Mouse (Mus musculus): ENCODE results near the gene Fzd2.

The Fzd2 gene

DNA sequence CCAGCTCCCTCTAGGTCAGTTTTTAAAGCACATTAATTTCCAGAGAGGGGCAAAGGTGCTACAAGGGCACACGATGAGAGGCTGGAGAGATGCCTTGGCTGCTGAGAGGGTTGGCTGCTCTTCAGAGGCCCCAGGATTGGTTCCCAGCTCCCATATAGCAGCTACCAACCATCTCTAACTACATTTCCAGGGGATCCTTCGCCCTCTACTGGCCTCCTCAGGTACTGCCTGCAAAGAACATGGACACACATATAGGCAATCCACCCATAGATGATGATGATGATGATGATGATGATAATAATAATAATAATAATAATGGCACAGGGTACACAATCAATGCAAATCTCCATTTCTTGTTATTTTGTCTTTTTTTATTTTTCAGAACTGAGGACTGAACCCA lies 15.3 kb downstream of the Fzd2 start:
- DNase-seq (ENCODE audit: extremely low spot score) = no peak

DNA sequence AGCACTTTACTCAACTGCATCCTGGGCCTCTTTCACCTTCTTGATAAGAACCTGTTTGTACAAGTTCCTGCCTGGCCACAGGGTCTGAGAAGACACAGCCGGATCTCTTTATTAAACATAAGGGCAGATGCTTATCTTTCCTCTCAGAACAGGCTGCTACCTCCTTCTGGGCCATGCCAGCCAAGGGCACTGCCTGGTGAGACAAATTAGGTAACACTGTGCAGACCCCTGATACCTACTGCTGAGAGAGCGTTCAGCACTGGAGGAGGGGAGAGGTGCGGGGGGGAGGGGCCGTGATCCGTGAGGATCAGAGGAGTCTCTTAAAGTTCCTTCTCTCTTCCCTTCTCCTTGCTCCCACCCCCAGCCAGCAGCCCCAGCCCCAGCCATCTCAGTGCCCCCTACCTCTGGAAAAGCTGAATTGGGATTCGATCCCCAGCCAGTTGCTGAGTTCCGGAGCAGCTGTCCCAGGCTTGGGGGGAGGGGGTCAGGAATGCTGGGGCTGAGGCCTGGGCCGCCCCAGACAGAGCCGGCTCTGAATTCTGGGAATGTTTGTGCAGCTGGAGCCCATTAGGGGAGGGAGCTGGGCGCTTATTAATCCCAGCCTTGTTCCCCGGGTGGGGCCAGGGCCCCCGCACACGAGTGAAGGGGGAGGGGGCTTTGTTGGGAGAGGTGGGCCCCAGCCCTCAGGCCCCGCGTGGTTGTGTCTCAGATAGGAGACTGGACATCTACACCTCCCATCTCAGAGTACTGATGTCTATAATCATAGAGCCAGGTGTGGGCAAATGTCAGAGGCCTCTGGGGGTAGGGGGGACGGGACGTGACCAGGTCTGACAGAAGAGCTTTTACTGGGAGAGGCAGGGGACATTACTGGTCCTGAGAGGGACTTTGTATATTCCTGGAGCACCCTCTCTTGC lies 19.9 kb downstream of the Fzd2 start:
- DNase-seq (ENCODE audit: extremely low spot score) = peak; percentile 90

GRCm38 (mm10) chr11:102624888-102625407 lies 20.8 kb downstream of the Fzd2 start:
- no peak for DNase-seq (ENCODE audit: extremely low spot score)

DNA sequence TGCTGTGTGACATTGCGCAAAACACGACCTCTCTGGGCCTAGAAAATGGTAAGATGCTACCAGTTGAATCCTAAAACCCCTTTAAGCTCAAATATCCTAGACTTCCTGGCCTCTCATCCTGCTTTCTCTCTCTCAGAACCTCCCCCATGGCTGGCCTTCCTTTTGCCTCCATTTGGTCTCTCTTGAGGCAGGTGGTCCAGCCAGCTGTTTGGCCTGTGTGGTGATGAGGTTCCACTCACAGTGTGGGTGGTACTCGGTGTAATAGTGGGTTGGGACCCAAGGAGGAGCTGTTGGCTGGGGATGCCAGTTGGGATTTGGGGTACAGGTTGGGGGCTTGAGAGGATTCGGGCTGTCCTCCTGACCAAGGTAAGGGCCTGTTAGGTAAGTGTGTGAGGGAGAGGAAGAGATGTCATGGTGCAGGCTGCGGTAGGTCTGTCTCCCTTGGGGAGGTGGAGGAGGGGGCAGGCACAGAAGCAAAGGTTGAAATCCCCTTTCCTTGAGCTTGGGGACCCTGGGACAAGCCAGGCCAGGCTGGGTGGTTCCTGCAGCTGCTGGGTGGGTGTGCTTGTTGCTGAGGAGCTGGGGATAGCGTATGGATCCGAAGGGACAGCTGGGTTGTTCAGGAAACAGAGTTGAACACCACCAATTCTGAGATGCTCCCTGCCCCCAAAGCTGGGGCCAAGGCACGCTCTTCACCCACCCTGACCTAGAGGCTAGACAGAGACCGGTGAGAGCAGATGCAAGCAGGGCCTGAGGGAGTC lies 23.2 kb downstream of the Fzd2 start:
- no peak for DNase-seq (ENCODE audit: extremely low spot score)

DNA sequence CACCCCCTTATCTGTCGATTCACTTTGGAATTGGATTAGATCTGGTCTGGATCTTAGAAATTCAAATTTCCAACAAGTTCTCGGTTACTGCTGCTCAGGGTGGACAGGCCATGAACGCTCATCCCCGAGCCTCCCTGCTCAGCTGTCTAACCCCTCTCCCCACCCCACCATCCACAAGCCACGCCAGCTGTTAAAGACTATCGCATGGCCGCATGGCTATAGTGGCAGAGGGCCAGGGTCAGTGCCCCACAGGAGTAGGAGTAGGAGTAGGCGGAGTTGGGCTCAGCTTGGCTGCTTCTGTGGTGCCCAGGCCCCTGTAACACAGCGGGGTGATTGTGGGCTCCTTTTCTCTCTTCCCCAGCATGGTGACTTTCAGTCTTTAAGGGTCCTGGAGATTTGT lies 24.3 kb downstream of the Fzd2 start:
- DNase-seq (ENCODE audit: extremely low spot score) = no peak

- DNase-seq (ENCODE audit: extremely low spot score) = no peak
These were observed 25.2 kb downstream of the Fzd2 start for GRCm38 (mm10) chr11:102629375-102629774.

GRCm38 (mm10) chr11:102630731-102631130 lies 26.5 kb downstream of the Fzd2 start:
- DNase-seq (ENCODE audit: extremely low spot score) = no peak

GRCm38 (mm10) chr11:102631203-102631602 lies 27.0 kb downstream of the Fzd2 start:
- no peak for DNase-seq (ENCODE audit: extremely low spot score)

DNA sequence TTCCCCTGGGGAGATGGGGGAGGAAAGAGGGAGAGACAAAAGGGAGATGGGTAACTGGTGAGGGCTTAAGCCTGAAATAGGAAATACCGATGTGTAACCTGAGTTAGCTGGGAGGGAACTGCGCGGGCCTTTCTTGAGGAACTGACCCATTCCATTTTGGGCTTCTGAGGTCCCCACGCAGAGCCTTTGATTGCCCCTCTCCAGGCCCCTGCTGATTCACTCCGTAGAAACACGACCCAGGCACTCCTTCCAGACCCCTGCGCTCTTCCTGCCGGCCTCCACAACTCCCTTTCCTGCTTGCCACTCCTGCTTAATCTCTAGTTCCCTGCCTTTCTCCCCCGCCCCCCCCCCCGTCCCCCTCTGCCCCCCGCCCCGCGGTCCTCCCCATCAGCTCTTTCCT lies 28.5 kb downstream of the Fzd2 start:
- DNase-seq (ENCODE audit: extremely low spot score) = no peak

GRCm38 (mm10) chr11:102633379-102633778 lies 29.2 kb downstream of the Fzd2 start:
- DNase-seq (ENCODE audit: extremely low spot score) = no peak

DNA sequence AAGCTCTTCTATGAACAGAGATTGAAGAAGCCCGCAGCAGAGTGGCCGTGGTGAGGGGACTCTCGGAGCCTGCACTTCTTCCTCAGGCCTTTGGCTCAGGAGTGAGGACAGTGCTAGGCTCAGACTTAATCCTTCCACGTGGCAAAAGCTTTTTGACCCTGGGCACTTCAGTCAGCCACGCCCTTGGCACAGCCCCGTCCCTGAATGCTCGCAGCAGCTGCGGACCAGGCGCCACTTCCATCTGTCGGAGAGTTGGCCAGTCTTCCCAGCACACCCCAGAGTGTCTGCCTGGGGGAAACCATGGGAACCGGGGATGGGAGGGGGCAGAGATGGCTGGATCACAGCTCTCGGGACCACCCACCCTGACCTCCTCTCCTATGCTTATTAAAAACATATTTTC lies 32.7 kb downstream of the Fzd2 start:
- DNase-seq (ENCODE audit: extremely low spot score) = no peak

GRCm38 (mm10) chr11:102643891-102644382 lies 39.7 kb downstream of the Fzd2 start:
- peak; percentile 71 for DNase-seq (ENCODE audit: extremely low spot score)

- DNase-seq (ENCODE audit: extremely low spot score) = no peak
These were observed 42.0 kb downstream of the Fzd2 start for GRCm38 (mm10) chr11:102646226-102646625.

DNA sequence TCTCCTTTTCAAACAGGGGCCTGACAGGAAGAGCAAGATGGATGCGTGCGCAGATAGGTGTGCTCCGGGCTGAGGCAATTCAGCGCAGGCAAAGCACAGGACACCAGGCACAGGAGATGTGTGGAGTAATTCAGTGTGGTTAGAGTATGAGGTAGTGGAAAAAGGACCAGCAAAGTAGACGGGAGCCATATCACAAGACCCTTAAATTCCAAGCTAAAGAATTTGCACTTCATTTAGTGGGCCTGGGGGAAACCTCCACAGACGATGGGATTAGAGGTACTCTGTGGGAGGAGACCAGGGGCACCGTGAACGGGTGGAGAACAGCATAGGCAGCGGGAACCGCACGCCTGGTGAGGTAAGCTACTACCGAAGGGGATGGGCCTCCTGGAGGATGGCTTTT lies 43.7 kb downstream of the Fzd2 start:
- DNase-seq (ENCODE audit: extremely low spot score) = no peak

GRCm38 (mm10) chr11:102651381-102651780 lies 47.2 kb downstream of the Fzd2 start:
- peak; percentile 82 for DNase-seq (ENCODE audit: extremely low spot score)

DNA sequence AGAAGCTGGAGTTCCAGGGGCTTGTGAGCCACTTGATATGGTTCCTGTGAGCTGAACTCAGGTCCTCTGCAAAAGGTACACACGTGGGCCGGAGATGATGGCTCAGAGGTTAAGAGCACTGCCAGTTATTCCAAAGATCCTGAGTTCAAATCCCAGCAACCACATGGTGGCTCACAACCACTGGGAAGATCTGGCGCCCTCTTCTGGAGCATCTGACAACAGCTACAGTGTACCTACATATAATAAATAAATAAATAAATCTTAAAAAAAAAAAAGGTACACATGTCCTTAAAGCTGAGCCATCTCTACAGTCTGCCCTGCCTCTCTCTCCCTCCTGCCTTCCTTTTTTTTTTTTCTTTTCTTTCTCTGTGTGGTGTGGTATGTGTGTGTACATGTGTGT lies 48.6 kb downstream of the Fzd2 start:
- DNase-seq (ENCODE audit: extremely low spot score) = no peak

DNA sequence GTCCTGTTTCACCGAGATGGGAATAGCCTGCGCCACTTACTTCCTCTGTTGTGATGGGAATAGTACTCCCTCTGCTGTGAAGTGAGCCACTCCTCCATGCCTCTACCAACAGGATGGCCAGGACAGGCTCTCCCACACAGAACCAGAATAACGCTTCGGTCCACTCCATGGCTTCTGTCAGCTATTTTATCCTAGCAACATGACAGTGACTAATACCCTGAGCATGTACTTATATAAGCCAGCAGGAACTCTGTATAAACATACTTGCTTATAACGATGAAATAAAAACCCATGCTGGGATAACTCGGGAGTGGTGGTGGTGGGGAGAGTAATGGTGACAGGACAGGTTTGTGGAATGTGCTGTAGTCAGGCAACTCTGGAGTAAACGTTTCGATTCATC lies 51.7 kb downstream of the Fzd2 start:
- no peak for DNase-seq (ENCODE audit: extremely low spot score)

- no peak for DNase-seq (ENCODE audit: extremely low spot score)
These were observed 52.2 kb downstream of the Fzd2 start for GRCm38 (mm10) chr11:102656326-102656926.

DNA sequence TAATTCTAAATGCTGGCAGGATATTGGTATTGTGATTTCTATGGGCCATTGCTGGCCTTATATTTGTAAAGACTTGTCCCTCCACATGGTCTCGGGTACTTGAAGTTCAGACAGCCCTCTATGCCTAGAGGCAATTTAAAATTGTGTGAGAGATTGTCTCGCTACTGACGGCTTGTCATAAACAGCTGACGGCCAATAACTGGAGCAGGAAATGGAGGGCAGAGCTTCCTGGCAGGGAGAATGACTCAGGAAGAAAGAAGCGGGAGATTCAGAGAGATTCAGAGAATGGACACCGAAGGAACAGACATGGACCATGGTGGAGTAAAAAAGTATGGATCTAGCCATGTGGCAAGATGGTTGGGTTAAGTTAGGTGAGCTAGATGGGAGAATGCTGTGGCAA lies 52.7 kb downstream of the Fzd2 start:
- DNase-seq (ENCODE audit: extremely low spot score) = no peak

All from embryo, embryonic 9.5 days (tissue).